Mouse (Mus musculus) hindbrain, embryonic 16.5 days (tissue): ENCODE measurements at regions not wholly inside any gene's neighbourhood (a gene's known extent, or its start where the extent isn't known, plus 50 kb on each side); places are given as distances from the start of the nearest gene placed in this dataset.

ENCODE experiments used
- ATAC-seq: fragments of 200-750 bp; cut with Nextera tagmentation; 2 replicates; pipeline ENCODE4 v1.8.0; 2017; ENCODE audit warnings: moderate TSS enrichment, moderate library complexity
- H3K27ac ChIP-seq: fragments of 300-500 bp; sonication (generic); 2 replicates; pipeline ENCODE4 v1.5.1; 2014; ENCODE audit warnings: low read depth, mild to moderate bottlenecking, control low read depth, low read length, moderate library complexity
- H3K27me3 ChIP-seq: fragments of 300-500 bp; sonication (generic); replicated peaks from 2 replicates; pipeline ENCODE4 v1.6.1; 2014; ENCODE audit warnings: low read length; ENCODE audit not compliant: control insufficient read depth, insufficient read depth
- H3K36me3 ChIP-seq: fragments of 300-500 bp; sonication (generic); 2 replicates; pipeline ENCODE4 v1.6.1; 2014; ENCODE audit warnings: mild to moderate bottlenecking, low read length, moderate library complexity, mixed read lengths; ENCODE audit not compliant: control insufficient read depth, insufficient read depth
- H3K4me1 ChIP-seq: fragments of 300-500 bp; sonication (generic); 2 replicates; pipeline ENCODE4 v1.6.1; 2014; ENCODE audit warnings: low read depth, low read length; ENCODE audit not compliant: control insufficient read depth, insufficient read depth
- H3K4me2 ChIP-seq: fragments of 300-500 bp; sonication (generic); 2 replicates; pipeline ENCODE4 v1.6.1; 2014; ENCODE audit warnings: mild to moderate bottlenecking, low read length, control low read depth, moderate library complexity
- H3K4me3 ChIP-seq: fragments of 300-500 bp; sonication (generic); 2 replicates; pipeline ENCODE4 v1.5.1; 2014; ENCODE audit warnings: mild to moderate bottlenecking, low read length, control low read depth, moderate library complexity
- H3K9ac ChIP-seq: fragments of 300-500 bp; sonication (generic); 2 replicates; pipeline ENCODE4 v1.6.1; 2014; ENCODE audit warnings: low read depth, mild to moderate bottlenecking, control low read depth, low read length, moderate library complexity
- H3K9me3 ChIP-seq: fragments of 300-500 bp; sonication (generic); 2 replicates; pipeline ENCODE4 v1.6.1; 2014; ENCODE audit warnings: mild to moderate bottlenecking, low read length, moderate library complexity; ENCODE audit not compliant: control insufficient read depth
- WGBS: fragments of 180-500 bp; shearing (Covaris S2); extraction: QIAGEN DNeasy Blood & Tissue Kit; methylation state at CpG from one replicate; pipeline ENCODE4 v1.1.7; 2014; 5-methylcytosine and 5-hydroxymethylcytosine counted together

DNA sequence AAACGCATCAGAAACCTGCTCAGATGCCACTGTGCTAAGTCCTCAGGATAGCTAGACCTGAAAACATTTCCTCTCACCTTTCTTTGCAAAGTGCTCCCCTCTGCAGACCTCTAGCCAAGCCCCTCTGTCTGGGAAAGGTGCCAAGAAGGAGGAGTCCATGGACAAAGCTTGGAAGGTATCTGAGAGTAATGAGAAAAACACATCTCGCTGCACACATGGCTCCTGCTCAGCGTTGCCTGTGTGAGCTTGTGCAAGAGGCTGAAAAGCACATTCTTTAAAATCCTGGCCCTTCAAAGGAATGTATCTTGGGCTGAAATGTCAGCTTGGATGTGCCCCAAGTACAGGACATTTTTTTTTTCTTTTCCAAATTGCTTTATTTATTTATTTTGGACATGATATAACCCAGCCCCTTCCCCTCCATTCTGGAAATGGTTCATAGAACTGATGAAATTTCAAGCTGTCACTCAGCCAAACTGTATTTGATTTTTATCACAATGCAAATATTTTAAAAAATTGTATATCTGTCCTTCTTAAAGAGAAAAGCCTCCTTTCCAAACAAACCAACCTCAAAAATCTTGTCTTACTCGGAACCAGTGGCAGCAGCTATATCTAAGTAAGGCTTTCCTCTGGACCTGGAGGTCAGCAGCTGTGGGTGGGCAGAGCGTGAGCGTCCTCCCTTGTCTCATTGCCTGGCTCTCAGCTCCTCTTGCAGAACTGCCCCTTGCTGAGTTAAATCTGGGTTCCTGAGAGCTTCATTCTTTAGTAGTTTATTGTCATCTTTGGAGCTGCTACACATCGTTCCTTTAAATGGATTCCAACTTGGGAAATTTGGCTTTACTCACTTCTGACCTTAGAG is 119.4 kb upstream of the Klhl29 start:
- H3K4me2 ChIP-seq: no peak overlapping the region
- no peaks in the 10 kb centered on the region for H3K36me3 ChIP-seq
- no peaks in the 10 kb centered on the region for H3K9me3 ChIP-seq
- WGBS: 52% methylated on average over 7 of the region's 7 CpGs
- ATAC-seq: no peak
- H3K27me3 ChIP-seq: no peaks in the 10 kb centered on the region
- no peak overlapping the region for H3K4me3 ChIP-seq
- no peak overlapping the region for H3K27ac ChIP-seq
- H3K4me1 ChIP-seq: no peaks in the 10 kb centered on the region
- H3K9ac ChIP-seq: no peak overlapping the region

DNA sequence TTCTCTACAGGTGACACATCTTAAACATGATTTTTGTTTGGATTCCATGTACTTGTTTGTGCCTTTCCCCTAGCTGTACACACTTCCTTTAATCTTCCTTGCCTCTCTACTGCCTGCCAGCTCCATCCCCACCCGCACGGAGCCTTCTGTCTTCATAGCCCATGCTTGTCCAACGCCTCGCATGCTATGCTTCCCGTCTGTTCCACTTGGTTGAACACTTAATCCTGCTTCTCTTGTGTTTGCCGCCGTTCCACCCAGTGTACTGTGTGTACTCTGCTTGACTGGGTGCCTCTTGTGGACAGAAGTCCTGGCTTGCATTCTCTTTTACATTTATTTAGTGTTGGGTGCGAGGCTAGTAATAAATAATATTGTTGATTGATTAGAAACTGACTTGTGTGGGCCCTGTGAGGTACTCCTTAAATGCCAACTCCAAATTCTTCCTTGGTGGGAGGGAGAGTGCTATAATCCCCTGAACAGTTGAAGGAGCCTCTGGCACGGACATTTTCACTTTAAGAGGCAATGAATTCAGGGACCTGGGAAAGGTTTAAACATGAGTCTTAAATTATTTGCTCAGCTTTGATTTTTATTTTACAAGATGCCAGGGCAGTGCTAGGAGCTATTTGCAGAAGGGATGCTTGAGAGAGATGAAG is 88.9 kb upstream of the Klhl29 start:
- 50% methylated on average over 9 of the region's 9 CpGs for WGBS
- Histone ChIP-seq H3K27ac (no peak overlapping the region), H3K27me3 (no peaks in the 10 kb centered on the region), H3K4me1 (no peaks in the 10 kb centered on the region), H3K36me3 (no peaks in the 10 kb centered on the region), H3K4me3 (no peak overlapping the region), H3K4me2 (no peak overlapping the region), H3K9me3 (no peaks in the 10 kb centered on the region), H3K9ac (no peak overlapping the region)
- ATAC-seq: peak; percentile 82

DNA sequence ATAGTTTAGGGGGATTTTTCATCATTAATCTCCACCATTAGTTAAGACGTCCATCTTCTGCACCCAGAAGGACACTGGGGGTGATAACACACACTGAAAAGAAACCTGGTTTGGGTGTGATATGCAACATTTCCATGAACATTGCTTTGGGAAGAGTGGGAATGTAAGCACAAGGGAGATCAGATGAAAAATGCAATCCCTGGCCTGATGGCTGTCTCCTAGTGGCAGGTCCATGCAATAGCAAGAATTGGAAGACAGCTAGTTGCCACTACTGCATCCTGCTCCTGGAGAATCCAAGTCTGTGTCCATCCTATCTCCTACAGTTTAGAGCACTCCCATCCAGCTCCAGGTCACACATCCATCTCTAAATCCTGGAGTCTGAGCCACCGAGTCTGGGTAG is 77.7 kb upstream of the Klhl29 start:
- H3K4me3 ChIP-seq: no peak overlapping the region
- no peaks in the 10 kb centered on the region for H3K27me3 ChIP-seq
- H3K9me3 ChIP-seq: no peaks in the 10 kb centered on the region
- no peak overlapping the region for H3K27ac ChIP-seq
- no peaks in the 10 kb centered on the region for H3K4me1 ChIP-seq
- no peak overlapping the region for H3K4me2 ChIP-seq
- no peak for ATAC-seq
- WGBS: 88% methylated on average over 2 of the region's 2 CpGs
- no peak overlapping the region for H3K9ac ChIP-seq
- no peaks in the 10 kb centered on the region for H3K36me3 ChIP-seq

- no peak overlapping the region for H3K4me2 ChIP-seq
- H3K4me3 ChIP-seq: no peak overlapping the region
- H3K4me1 ChIP-seq: peaks cover 3% of the 10 kb centered on the region
- H3K27ac ChIP-seq: no peak overlapping the region; the same call in 1 of the 2 replicates
- WGBS: 26% methylated on average over 2 of the region's 2 CpGs
- no peak overlapping the region for H3K9ac ChIP-seq
- peak; percentile 68 for ATAC-seq
- no peaks in the 10 kb centered on the region for H3K36me3 ChIP-seq
- no peaks in the 10 kb centered on the region for H3K27me3 ChIP-seq
- H3K9me3 ChIP-seq: no peaks in the 10 kb centered on the region
Measured at GRCm38 (mm10) chr12:5443730-5444129, 68.2 kb upstream of the Klhl29 start.

- H3K27me3 ChIP-seq: no peaks in the 10 kb centered on the region
- 0 out of 2 replicates have a peak, but pooled peaks have one; percentile 19 for ATAC-seq
- H3K36me3 ChIP-seq: no peaks in the 10 kb centered on the region
- no peak overlapping the region for H3K4me2 ChIP-seq
- peak overlapping the region; percentile 62 for H3K27ac ChIP-seq
- peaks cover 3% of the 10 kb centered on the region for H3K4me1 ChIP-seq
- no peaks in the 10 kb centered on the region for H3K9me3 ChIP-seq
- no peak overlapping the region for H3K9ac ChIP-seq
- H3K4me3 ChIP-seq: no peak overlapping the region
- whole genome bisulfite sequencing: 48% methylated on average over 7 of the region's 7 CpGs
Measured at GRCm38 (mm10) chr12:5443091-5443531, 67.6 kb upstream of the Klhl29 start.

GRCm38 (mm10) chr12:5442679-5443078 is 67.2 kb upstream of the Klhl29 start:
- Histone ChIP-seq H3K27ac (no peak overlapping the region), H3K36me3 (no peaks in the 10 kb centered on the region), H3K9ac (no peak overlapping the region), H3K27me3 (no peaks in the 10 kb centered on the region), H3K9me3 (no peaks in the 10 kb centered on the region), H3K4me1 (peaks cover 3% of the 10 kb centered on the region), H3K4me2 (no peak overlapping the region), H3K4me3 (no peak overlapping the region)
- 89% methylated on average over 5 of the region's 5 CpGs for WGBS
- ATAC-seq: no peak

DNA sequence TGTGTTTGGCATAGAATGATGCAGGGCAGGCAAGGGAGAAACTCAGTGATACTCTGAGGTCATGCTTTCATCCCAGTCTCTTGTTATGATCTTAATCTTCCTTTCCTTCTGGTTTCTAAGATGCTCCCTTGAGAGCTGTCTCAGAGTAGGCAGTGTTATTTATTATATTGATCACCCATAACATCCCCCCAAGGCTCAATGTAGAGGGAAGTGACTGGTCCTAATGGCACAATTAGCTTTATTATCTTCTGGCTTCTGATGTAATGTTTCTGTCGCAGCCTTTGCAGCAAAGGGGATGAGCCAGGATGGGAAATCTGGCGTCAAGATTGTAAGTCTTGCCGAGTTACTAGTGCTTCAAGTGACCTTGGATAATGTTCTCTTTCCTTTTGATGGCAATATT is 65.0 kb upstream of the Klhl29 start:
- Histone ChIP-seq H3K27me3 (no peaks in the 10 kb centered on the region), H3K4me2 (no peak overlapping the region), H3K9me3 (no peaks in the 10 kb centered on the region), H3K27ac (no peak overlapping the region), H3K4me1 (peaks cover 3% of the 10 kb centered on the region), H3K36me3 (no peaks in the 10 kb centered on the region), H3K9ac (no peak overlapping the region), H3K4me3 (no peak overlapping the region)
- 61% methylated on average over 3 of the region's 3 CpGs for WGBS
- 0 out of 2 replicates have a peak, but pooled peaks have one; percentile 15 for ATAC-seq

DNA sequence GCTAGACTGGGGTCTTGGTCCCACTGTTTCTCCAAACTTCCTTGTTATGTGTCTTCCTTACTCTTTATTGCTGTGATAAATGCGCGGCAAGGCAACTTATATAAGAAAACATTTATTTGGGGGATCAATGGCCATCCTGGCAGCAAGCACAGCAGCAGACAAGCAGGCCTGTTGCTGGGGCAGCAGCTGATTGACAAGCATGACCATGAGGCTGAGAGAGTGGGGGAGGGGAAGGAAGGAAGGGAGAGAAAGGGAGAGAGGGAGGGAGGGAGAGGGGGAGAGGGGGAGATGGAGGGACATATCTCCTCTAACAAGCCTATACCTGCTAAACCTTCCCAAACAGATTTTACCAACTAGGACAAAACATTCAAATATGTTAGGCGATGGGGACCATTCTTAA is 60.4 kb upstream of the Klhl29 start:
- 60% methylated on average over 3 of the region's 3 CpGs for WGBS
- H3K4me2 ChIP-seq: no peak overlapping the region
- no peaks in the 10 kb centered on the region for H3K27me3 ChIP-seq
- H3K36me3 ChIP-seq: no peaks in the 10 kb centered on the region
- H3K4me1 ChIP-seq: no peaks in the 10 kb centered on the region
- ATAC-seq: no peak
- no peak overlapping the region for H3K4me3 ChIP-seq
- H3K9me3 ChIP-seq: no peaks in the 10 kb centered on the region
- H3K27ac ChIP-seq: no peak overlapping the region
- no peak overlapping the region for H3K9ac ChIP-seq

DNA sequence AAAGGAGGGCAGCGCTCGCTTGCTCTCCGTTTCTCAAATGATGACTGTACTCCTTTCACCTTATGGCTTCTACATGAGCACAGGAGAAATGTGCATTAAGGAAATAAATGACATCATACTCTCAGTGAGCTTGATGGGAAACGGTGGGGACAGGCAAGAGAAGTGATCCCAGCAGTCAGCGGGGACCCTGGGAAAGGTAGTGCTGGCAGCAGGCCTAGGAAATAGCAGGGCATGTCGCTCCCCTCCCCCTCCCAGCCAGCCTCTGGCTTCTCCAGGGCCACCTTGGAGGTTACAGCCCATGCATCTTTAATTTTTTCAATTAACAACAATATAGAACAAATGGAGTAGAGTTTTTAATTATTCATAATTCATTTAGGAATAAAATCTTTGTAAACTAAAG is 58.6 kb upstream of the Klhl29 start:
- Histone ChIP-seq H3K4me2 (no peak overlapping the region), H3K4me3 (no peak overlapping the region), H3K9me3 (no peaks in the 10 kb centered on the region), H3K27ac (no peak overlapping the region), H3K36me3 (no peaks in the 10 kb centered on the region), H3K9ac (no peak overlapping the region), H3K27me3 (no peaks in the 10 kb centered on the region), H3K4me1 (no peaks in the 10 kb centered on the region)
- 41% methylated on average over 6 of the region's 6 CpGs for WGBS
- peak; percentile 31; the same call in 1 of the 2 replicates for ATAC-seq
